Mouse (Mus musculus): ENCODE data around the gene Ccdc61. TPM values are rescaled to one million over a fixed set of nuclear protein-coding genes. Genes with fewer than 3 reads are reported as not detected.

The Ccdc61 gene
- 20.1 TPM for polyA plus RNA-seq (2017; shearing (Covaris generic))

DNA sequence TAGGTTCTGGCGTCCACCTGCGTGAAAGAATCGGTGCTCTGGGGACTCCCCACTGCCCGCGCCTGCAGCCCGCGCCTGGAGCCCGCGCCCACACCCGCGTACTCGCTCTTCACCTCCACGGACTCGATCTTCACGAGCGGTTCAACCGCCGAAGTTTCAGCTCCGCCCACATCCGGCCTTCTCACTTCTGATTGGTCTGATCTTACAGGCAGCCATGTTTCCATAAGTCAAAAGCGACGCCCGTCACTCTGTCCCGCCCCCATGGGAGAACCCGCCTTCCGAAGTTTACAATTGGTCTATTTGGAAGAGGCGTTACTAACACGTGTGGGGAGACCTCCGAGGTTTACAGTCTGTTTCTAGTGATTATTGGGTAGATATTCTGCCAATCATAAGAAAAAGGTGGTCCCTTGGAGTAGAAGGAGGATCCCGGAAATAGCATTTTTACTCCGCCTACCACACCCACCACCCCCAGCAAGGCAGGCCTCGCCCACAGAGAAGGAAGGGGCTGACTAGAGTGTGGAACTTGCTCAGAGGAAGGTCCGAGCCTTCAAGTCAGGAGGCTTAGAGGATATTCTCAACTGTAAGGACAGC lies at the start of gene Ccdc61:
TSS of gene Ccdc61 (minus strand) at position 175 of the 591 bp plus-strand sequence.

DNA sequence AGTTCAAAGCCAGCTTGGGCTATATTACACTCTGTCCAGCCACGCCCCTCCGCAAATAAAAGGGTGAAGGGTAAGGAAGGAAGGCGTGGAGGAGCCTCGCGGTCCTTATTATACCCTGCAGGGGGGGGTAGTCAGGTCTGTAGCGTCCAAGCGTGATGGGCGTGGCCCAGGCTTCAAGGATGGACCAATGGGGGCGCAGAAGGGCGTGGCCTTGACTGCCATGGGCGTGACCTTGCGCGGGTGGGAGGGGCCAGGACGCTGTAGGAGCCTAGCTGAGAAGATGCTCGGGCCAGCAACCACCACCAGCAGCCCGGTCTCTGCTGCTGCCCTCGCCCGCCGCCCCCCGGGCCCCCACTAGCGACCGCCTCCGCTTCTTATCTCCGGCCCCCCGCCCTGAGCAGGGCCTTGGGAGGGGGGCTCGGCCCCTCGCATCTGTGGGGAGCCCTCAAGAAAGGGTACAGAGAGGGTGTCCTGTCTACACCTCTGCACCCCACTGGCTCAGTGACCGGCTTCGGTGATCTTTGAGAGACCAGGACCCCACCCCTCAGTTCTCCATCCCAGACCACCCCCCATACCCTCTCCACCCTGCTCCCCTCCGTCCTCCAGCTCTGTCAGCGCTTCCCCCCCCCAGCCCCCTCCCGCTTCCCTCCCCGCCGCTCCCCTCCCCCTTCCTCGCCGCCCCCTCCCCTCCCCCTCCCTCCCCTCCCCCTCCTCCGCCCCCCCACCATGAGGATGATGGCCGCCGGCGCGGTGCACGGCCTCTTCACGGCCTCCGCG lies 15.1 kb upstream of the Ccdc61 start, which contains the start of gene Nova2:
TSS of gene Nova2 (plus strand) at position 727 of the 777 bp plus-strand sequence.

DNA sequence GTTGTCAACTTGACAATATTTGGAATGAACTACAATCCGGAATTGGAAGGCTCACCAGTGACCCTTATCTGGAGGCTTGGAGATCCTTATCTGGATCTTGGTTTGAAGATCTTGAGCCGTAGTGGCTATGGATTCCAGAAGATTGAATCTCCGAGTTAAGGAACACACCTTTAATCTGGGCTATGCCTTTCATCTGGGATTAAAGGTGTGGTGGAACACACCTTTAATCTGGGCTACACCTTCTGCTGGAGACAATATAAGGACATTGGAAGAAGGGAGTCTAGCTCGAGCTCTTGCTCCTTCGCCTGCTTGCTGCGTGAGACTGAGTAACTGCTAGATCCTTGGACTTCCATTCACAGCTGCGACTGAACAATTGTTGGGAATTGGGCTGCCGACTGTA lies 39.2 kb downstream of the Ccdc61 start, which contains the start of gene Pglyrp1:
TSS of gene Pglyrp1 (plus strand) at position 301 of the 400 bp plus-strand sequence.

Other genes with a start within 250 kb of the Ccdc61 start
- gene Psg20, start 224.2 kb downstream of the Ccdc61 start, polyA plus RNA-seq (2017; shearing (Covaris generic)): not detected
- gene Psg22, start 192.3 kb downstream of the Ccdc61 start, polyA plus RNA-seq (2017; shearing (Covaris generic)): not detected
- gene Psg19, start 111.9 kb downstream of the Ccdc61 start, polyA plus RNA-seq (2017; shearing (Covaris generic)): not detected
- gene Psg17, start 88.8 kb downstream of the Ccdc61 start, polyA plus RNA-seq (2017; shearing (Covaris generic)): not detected
- not detected for gene Mill2, start 70.4 kb downstream of the Ccdc61 start, polyA plus RNA-seq (2017; shearing (Covaris generic))
- gene Pglyrp1, start 39.1 kb downstream of the Ccdc61 start, polyA plus RNA-seq (2017; shearing (Covaris generic)): 189 TPM
- 0.06 TPM for gene Nova2, start 15.5 kb upstream of the Ccdc61 start, polyA plus RNA-seq (2017; shearing (Covaris generic))
- gene Nanos2, start 77.0 kb upstream of the Ccdc61 start, polyA plus RNA-seq (2017; shearing (Covaris generic)): not detected
- gene Mypop, start 80.8 kb upstream of the Ccdc61 start, polyA plus RNA-seq (2017; shearing (Covaris generic)): 3.5 TPM
- 3.1 TPM for gene Irf2bp1, start 93.6 kb upstream of the Ccdc61 start, polyA plus RNA-seq (2017; shearing (Covaris generic))
- not detected for gene Foxa3, start 113.1 kb upstream of the Ccdc61 start, polyA plus RNA-seq (2017; shearing (Covaris generic))
- gene Sympk, start 114.0 kb upstream of the Ccdc61 start, polyA plus RNA-seq (2017; shearing (Covaris generic)): 19.0 TPM
- not detected for gene Rsph6a, start 144.3 kb upstream of the Ccdc61 start, polyA plus RNA-seq (2017; shearing (Covaris generic))
- not detected for gene Dmwd, start 165.8 kb upstream of the Ccdc61 start, polyA plus RNA-seq (2017; shearing (Covaris generic))
- 0.42 TPM for gene Dmpk, start 173.4 kb upstream of the Ccdc61 start, polyA plus RNA-seq (2017; shearing (Covaris generic))
- gene Six5, start 184.2 kb upstream of the Ccdc61 start, polyA plus RNA-seq (2017; shearing (Covaris generic)): 0.15 TPM
- gene Gm4969, start 208.0 kb upstream of the Ccdc61 start, polyA plus RNA-seq (2017; shearing (Covaris generic)): not detected
- 28.3 TPM for gene Fbxo46, start 209.4 kb upstream of the Ccdc61 start, polyA plus RNA-seq (2017; shearing (Covaris generic))
- gene Qpctl, start 238.9 kb upstream of the Ccdc61 start, polyA plus RNA-seq (2017; shearing (Covaris generic)): 17.4 TPM
- 54.7 TPM for gene Snrpd2, start 239.3 kb upstream of the Ccdc61 start, polyA plus RNA-seq (2017; shearing (Covaris generic))